Mouse (Mus musculus): ENCODE data around the gene Cox14.
"Not testable (repeated sequence)": the region's sequence is repeated elsewhere in the genome, so short reads cannot be mapped to it uniquely, and the experiment has no call there.

The Cox14 gene

GRCm38 (mm10) chr15:99725341-99726155 lies at the start of gene Cox14:
TSS of gene Cox14 (plus strand) at chr15:99725618.
- peak; percentile 87 for DNase-seq (ENCODE audit: low spot score)

- no peak for DNase-seq (ENCODE audit: low spot score)
These were observed 48.3 kb upstream of the Cox14 start for GRCm38 (mm10) chr15:99677089-99677488.

GRCm38 (mm10) chr15:99678063-99678800 lies 47.2 kb upstream of the Cox14 start:
- DNase-seq (ENCODE audit: low spot score): no peak

GRCm38 (mm10) chr15:99679008-99679407 lies 46.4 kb upstream of the Cox14 start:
- DNase-seq (ENCODE audit: low spot score): no peak

GRCm38 (mm10) chr15:99682880-99683279 lies 42.5 kb upstream of the Cox14 start:
- no peak for DNase-seq (ENCODE audit: low spot score)

DNA sequence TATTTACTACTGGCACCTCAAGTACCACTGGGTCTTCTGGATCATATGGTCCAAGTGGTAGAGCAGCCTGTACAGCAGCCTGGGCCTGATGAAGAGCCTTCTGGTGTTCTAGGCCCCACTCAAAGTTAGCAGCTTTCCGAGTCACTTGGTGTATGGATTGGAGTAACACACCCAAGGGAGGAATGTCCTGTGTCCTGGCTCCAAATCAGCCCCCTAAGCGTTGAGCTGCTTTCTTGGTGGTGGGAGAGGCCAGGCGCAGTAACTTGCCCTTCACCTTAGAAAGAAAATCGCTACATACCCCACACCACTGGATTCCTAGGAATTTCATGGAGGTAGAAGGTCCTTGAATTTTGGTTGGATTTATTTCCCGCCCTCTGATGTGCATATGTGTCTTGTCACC lies 41.3 kb upstream of the Cox14 start:
- DNase-seq (ENCODE audit: low spot score): no peak

DNA sequence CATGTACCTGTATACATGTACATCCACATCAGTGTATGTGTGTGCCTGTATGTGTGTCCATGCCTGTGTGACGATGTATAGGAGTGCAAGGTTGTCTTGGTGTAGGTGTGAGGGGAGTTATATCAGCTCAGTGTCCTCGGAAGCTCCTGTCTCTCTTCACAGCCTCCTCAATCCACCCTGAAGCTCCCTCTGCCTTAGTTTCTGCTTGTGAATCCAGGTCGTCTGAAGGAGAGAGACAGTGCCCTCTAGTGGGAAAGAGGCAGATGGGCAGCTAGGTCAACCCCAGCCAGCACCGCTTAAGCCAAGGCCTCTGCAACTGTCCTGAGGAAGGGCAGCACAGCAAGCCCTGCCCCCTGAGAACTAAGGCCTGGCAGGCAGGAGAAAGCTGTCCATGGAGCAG lies 36.7 kb upstream of the Cox14 start:
- DNase-seq (ENCODE audit: low spot score): no peak

- DNase-seq (ENCODE audit: low spot score): no peak
These were observed 34.5 kb upstream of the Cox14 start for GRCm38 (mm10) chr15:99690924-99691323.

GRCm38 (mm10) chr15:99691976-99692375 lies 33.4 kb upstream of the Cox14 start:
- DNase-seq (ENCODE audit: low spot score): no peak

GRCm38 (mm10) chr15:99697309-99697708 lies 28.1 kb upstream of the Cox14 start:
- no peak for DNase-seq (ENCODE audit: low spot score)

DNA sequence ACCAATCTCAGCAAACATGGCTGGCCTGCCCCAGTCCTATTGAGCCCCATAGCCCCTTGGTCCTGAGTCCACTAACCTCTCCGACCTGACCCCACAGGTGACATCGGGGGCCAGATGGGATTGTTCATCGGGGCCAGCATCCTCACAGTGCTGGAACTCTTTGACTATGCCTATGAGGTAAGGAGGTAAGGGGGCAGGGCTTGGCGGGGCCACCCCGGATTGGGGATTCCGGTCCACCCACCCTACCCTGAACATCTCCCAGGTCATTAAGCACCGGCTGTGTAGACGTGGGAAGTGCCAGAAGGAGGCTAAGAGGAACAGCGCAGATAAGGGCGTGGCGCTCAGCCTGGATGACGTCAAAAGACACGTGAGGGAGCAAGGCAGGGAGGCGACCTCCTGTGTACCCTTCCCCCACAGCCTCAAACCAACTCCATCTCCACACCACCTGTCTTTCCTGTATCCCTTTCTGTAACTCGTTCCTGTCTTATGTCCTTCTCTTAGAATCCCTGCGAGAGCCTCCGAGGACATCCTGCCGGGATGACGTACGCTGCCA lies 26.8 kb upstream of the Cox14 start:
- DNase-seq (ENCODE audit: low spot score): no peak

DNA sequence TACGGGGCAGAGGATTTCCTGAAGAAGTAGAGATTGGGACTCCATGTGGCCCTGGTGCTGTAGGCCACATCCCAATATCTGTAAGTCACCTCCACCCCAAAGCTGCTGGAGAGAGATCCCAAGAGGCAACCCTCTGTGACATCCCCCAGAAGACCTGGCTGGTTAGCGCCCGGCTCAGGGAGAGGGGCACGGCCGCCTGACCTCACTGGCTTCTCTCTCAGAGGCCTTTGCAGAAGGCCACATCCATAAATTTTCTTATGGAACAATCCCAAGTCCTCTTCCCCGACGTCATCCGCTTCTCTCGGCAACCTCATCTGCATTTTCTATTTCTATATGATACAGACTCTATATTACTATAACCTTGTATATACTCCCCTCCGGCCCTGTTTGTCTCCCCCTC lies 25.7 kb upstream of the Cox14 start:
- DNase-seq (ENCODE audit: low spot score): no peak

DNA sequence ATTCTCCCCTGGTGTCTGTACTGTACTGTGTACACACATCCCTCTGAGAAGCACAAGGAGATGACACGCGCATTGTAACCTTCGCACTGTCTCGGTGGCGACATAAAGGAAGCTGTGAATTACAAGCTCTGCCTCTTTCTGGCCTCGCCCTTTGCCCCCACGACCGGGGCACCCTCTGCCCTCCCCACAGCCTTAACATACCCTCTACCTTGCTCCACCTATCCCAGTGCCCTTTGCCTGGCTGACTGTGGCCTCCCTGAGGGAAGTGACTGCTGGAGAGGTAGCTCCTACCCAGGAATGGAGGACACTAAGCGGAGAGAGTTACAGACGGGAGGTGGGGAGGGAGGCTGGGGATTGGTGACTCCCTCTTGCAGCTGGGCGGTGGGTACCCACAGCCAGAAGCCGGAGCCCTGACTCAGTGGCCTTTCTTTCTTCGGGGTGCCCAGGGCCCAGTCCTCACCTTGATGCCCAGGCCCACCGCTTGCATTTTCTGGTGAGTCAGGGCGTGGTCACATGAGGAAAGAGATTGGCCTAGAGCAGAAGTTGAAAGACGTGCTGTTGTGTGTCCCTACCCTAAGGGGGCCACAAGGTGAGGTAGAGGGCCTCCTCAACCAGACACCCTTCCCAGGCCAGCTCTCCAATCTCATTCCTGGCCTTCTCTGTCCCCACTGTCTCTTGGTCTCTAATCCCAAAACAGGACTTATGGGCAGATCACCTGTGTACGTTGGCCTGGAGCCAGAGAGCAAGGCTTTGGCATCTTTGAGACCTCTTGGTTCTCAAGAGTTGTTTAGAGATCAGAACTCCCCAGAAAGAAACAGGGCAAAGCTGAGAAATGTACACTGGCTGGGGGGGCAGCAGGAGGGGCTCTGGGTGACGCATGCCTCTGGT lies 25.0 kb upstream of the Cox14 start:
- no peak for DNase-seq (ENCODE audit: low spot score)

GRCm38 (mm10) chr15:99701640-99701998 lies 23.8 kb upstream of the Cox14 start:
- not testable (repeated sequence) for DNase-seq (ENCODE audit: low spot score)

- DNase-seq (ENCODE audit: low spot score): peak; percentile 95
These were observed 23.2 kb upstream of the Cox14 start, which contains the start of gene Smarcd1 for GRCm38 (mm10) chr15:99701999-99702900. TSS of gene Smarcd1 (plus strand) at chr15:99702129.

DNA sequence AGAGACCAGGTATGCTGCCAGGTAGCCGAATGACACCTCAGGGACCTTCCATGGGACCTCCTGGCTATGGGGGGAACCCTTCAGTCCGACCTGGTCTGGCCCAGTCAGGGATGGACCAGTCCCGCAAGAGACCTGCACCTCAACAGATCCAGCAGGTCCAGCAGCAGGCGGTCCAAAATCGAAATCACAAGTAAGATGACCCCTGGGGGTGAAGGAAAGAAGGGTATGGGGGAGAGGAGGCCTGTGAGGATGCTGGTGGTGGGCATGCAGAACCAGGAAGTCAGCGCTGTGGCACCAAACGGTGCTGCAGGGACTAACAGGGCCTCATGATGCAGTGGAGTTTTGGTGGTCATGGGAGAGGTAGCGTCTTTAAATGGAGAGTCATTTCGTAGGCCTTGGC lies 22.3 kb upstream of the Cox14 start:
- DNase-seq (ENCODE audit: low spot score): no peak

DNA sequence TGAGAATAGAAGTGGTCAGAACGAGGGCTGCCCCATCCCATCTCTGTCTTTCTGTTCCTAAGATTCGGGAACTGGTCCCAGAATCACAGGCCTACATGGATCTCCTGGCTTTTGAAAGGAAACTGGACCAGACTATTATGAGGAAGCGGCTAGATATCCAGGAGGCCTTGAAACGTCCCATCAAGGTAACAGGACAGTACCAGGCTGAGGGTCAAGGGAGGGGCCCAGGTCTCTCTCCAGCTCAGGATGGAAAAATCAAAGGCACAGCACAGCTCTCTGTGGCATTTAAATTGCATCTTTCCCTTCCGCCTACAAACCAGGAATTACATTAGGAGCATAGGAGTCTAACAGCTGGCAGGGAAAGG lies 21.8 kb upstream of the Cox14 start:
- DNase-seq (ENCODE audit: low spot score): no peak

- no peak for DNase-seq (ENCODE audit: low spot score)
These were observed 21.3 kb upstream of the Cox14 start for GRCm38 (mm10) chr15:99704041-99704681.

DNA sequence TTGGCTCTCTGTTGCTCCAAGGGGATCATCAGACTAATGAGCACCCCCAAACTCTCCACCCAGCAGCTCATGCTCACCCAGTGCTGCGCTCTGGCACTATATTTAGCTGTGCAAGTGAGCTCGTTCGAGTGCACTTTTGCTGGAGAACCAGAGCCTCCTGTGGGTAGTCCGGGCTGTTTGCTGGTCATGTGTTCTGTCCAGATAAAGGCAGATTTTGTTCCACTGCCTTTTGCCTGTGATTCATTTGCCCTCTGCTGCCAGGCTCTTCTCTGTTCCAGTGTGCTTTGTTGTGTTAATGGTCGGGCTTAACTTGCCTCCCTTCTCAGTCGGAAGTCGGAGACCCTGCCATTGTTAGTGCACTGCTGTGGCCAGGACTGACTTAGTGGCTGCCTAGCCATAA lies 20.5 kb upstream of the Cox14 start:
- no peak for DNase-seq (ENCODE audit: low spot score)

DNA sequence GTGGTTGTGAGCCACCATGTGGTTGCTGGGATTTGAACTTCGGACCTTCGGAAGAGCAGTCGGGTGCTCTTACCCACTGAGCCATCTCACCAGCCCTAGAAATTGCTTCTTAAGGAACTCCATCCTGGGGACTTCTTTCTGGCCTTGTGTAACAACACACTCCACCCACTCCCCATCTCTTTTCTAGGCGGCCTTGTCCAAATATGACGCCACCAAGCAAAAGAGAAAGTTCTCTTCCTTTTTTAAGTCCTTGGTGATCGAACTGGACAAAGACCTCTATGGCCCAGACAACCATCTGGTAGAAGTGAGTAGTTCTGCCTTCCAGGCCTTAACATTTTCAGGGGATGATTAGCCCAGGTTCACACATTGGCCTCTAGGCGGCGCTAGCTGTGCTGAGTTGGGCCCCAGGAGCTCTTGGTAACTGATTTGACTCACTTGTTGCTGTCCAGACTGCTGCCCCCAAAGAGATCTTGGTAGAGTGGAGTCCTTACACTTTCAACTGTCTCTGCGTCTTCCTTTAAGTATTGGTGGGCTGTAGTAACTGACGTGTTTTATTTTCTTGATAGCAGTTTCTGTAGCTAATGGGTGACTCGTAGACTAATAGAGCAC lies 19.9 kb upstream of the Cox14 start, which contains the start of gene Gm17349:
TSS of gene Gm17349 (minus strand) at position 51 of the 609 bp plus-strand sequence.
- no peak for DNase-seq (ENCODE audit: low spot score)
